Mouse (Mus musculus) neural tube, embryonic 10.5 days (tissue): ENCODE measurements around the gene Iqcf6.
"Not testable (repeated sequence)": the region's sequence is repeated elsewhere in the genome, so short reads cannot be mapped to it uniquely, and the experiment has no call there.

Experiments
- DNase-seq: peaks from one replicate; pipeline ENCODE4 v3.0.0-alpha.2; 2017; ENCODE audit warnings: low spot score; ENCODE audit errors: extremely low spot score

Iqcf6 gene

DNA sequence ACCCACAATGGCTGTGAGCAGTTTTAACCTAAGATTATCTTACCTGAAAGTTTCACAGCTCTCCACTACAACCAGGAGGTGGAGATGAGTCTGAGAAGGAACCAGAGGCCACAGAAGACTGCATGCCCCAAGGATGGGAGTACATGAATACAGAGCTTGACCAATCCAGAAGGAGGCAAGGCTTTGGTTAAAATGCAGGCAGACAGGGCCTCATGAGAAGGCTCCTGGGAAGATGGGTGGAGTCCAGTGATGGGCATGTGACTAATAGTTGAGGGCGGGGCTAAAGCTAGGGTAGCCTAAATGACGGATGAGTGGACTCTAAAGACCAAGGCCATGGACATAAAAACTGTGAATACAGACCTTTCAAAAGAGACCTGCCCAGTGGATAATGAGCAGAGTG lies at the start of gene Iqcf6:
Gene Iqcf6 (plus strand): TSS at position 301 of the 400 bp plus-strand sequence.
- no peak for DNase-seq

DNA sequence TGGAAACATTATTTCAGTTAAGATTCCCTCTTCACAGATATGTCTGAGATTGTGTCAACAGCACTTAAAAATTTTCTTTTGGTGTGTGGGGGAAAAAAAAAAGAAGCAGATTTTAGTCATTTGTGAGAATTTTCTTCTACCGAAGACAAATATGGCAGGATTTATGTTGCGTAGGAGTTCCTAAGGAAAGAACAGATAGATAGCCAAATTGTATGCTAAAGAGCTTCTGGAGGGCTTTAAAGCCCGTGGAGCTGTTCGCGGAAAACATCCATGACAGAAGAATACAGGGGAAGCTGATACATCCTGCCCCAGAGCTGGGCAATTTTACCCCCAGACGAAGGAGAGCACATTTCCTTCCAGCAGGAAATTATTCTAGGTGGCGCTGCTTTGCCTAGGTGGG lies 46.4 kb upstream of the Iqcf6 start:
- DNase-seq: no peak

DNA sequence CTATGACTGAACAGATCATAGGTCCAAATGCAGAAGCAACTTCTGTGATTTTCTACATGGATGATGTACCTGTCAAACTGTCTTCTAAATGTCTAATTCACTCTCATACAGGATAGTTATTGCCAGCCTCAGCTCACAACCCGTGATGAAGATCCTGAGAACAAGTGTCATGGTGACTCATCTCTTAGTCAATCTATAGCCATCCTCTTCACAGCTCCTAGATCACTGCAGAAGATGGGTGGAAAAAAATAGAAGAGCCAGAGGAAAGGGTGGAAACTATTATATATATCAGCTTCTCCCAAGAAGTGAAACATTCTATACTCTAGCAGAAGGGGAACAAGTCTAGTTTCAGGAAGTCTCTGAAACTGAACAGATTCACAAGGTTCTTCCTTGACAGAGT lies 43.8 kb upstream of the Iqcf6 start:
- DNase-seq: no peak

DNA sequence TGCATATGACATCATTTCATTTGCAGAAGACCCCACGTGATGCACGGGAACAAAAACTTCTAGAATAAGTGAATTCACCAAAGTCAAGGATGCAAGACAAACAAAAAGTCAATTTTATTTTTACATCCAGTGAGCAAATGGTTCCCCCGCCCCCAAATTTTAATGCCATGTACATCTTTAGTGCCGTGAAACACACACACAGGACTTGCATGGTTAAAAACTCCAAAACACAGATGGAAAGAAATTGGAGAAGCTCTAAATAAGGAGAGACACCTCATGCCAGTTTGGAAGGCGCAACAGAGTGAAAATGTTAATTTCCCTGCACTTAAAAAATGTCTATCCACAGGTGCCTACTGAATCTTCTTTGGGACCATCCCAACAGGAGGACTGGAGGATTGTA lies 34.2 kb upstream of the Iqcf6 start:
- DNase-seq: no peak

DNA sequence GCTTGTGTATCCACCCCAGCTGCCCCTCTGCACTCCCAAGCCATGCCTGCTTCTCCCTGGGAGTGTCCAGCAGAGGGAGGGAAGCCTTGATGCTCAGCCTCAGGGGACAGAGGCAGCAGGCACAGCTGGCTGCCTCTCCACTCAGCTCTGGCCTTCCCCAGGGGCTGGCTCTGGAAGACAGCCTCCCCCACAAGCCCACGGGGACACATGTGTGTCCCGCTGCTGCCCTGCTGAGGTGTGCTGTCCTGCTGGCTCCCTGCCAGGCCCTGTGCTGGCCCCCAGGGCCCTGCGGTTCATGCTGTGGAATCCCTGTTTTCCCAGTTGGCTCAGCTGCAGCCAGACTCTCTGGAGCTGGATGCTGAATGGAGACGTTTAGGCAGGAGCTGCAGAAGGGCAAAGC lies 31.0 kb upstream of the Iqcf6 start:
- DNase-seq: not testable (repeated sequence)

DNA sequence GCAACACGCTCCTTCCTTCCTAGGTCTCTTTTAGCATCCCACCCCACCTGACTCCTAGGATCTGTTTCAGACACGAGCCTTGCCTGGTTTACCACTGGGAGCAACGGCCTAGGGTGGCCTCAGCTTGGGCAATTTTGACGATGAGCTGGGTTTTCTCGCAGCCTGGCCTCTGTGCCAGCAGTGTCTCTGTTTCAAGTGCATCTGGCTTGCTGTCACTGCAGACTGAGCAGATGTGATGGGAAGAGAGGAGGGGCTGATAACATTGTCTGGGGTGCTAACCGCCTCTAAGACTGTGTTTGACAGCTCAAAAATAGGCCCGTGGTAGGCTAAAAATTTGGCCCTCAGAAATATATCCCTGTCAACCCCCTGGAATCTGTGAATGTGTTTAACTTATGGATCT lies 30.5 kb upstream of the Iqcf6 start:
- no peak for DNase-seq

DNA sequence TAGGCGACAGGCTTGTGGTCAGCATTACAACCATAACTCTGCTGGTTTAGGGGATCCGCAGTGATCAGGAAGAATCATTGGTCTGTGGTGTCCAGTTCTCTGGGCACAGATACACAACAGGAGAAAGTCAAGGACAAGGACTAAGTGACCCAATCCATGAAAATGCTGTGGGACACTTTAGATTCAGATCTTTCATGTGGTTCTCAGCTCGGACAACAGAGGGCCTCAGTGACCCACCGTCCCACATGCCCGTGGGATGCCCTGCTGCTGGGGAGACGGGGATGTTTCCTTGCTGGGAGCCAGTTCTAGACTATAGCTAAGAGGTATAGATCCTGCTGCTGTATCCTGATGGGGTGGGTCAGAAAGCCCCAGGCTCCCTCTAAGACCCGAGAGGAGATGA lies 27.9 kb upstream of the Iqcf6 start:
- no peak for DNase-seq

DNA sequence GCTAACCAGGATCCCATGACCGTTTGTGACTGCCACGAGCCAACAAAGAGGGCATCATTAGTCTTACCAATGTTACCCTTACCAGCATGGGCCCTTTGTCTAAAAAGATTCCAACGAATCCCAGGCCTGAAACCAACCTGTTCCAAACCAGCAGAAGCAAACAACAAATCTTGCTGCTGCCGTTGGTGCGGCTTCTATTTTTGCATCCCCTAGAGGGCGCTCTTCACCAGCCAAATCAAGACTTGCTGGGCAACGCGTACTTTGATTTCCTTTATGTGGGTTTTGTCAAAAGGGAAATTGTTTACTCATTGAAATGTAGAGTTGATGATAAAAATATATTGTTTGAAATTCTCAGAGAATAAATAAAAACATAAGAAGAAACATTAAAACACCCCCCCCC lies 25.8 kb upstream of the Iqcf6 start:
- DNase-seq: peak; percentile 43

DNA sequence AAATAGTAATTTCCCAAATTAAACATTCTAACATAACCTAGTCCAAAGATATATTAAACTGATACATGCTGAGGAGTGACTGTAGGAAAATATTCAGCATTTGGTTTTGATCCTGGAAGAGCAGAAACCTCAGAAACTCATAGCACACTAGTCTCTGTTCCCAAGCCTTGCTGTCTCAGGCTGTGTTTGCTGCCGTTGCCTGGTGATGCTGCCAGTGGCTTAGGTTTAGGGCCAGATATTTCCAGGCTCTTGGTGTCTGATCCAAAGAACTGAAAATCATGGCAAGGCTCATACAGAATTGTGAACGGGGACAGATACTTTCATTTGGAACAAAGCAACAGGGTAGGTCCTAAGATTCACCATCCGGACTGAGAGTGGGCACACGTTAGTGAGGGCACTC lies 15.7 kb upstream of the Iqcf6 start:
- DNase-seq: no peak

DNA sequence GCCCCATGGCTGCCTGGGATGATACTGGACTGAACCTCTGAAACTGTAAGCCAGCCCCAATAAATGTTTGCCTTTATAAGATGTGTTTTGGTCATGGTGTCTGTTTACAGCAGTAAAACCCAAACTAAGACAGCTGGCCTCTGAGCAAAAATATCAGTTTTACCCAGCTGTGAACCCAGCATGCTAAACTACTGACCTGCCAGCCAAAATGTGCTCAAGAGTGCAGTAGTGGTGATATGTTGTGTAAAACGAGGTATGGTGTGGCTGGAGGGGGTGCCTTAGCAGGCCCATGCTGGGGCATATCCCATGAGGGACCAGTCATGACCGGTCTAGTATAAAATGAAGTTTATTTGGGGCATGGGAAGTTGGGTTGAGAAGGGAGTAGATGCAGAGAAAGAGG lies 12.4 kb upstream of the Iqcf6 start:
- no peak for DNase-seq

DNA sequence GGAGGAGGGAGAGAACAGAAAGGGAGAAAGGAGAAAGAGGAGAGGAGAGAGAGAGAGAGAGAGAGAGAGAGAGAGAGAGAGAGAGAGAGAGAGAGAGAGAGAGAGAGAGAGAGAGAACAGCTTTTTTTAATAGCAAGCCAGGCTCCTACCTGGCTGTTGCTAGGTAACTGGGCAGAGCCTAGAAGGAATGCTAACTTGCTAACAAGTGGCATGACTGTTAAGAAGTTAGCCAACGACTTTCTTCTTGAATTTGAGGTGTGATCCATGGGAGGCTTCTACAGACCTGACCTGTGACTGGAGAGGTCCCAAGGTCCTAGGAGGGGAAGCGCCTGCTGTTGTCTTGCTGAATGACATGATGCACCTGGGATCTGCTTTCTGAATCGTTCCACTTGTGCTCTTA lies 11.8 kb upstream of the Iqcf6 start:
- no peak for DNase-seq

DNA sequence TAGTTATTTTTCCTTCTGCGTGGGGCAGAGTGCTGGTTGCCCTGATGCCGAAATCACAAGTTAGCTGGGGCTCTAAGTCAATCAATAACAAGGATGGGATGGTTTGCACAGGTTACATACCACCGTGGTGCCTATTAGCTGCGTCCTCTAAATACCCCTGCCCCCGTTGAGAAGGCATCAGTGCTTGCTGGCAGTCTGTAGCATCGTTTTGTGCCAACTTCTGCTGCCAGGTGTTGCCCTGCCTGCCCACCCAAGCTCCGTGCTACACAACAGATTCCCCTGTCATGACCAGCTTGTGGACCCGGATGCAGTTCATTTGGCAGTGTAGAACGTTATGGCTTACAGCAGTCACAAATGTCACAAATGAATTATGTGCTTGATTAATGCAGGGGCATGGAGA lies 10.1 kb upstream of the Iqcf6 start:
- DNase-seq: no peak

DNA sequence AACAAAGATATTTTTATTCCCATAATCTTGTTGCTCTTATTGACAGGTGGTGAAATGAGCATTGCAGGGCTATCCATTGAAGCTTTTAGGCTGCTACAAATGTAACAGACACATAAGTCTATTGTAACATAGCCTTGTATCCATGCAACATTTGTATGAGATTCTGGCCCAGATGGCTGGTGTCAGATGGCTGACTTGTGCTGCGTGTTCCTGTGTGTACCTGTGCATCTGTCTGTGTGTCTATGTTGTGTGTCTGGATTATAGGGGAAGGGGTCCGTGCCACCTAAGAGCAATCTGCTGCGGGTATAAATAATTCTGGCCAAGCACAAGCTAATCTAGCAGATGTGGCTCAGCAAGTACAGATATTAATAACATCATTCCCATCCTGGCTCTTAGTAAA lies 8.9 kb upstream of the Iqcf6 start:
- DNase-seq: no peak

DNA sequence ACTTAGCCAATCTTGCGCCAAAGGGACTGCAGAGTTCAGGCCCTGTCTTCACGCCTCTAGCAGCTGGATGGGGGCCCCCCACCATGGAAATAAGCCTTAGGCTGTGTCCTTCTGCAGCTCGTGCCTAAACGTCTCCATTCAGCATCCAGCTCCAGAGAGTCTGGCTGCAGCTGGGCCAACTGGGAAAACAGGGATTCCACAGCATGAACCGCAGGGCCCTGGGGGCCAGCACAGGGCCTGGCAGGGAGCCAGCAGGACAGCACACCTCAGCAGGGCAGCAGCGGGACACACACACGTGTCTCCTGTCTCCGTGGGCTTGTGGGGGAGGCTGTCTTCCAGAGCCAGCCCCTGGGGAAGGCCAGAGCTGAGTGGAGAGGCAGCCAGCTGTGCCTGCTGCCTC lies 1.4 kb downstream of the Iqcf6 start:
- not testable (repeated sequence) for DNase-seq

DNA sequence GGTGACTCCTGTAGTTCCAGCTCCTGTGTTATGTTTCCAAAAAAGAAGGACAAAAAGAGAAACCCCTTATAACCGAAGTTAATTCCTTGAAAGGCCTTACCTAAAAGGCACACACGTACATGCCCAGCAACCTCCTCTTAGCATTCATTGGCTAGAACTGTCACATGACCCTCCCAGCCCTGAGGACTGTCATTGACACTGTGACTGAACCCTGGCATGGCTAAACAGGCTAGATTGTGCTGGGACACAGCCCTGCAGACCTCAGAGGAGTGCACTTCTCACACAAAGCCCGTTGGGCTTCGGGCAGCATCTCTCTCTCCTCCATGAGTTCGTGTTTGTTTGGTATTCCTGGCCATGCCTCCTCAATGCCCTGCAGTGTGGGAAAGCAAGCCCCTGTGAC lies 5.8 kb downstream of the Iqcf6 start:
- no peak for DNase-seq

DNA sequence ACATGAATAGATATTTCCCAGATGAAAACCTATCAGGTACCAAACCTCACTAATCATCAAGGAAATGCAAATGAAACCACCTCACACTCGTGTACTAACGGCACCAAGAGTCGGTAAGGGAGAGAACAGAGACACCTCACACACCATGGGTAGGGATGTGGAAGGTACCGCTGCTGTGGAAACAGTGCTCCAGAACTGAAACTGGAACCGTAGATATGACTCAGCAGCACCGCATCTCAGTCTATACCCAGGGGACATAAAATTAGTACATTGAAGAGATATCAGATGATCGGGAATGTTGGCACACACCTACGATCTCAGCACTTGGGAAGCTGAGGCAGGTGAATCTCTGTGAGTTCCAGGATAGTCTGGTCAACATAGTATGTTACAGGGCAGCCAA lies 11.8 kb downstream of the Iqcf6 start:
- no peak for DNase-seq

DNA sequence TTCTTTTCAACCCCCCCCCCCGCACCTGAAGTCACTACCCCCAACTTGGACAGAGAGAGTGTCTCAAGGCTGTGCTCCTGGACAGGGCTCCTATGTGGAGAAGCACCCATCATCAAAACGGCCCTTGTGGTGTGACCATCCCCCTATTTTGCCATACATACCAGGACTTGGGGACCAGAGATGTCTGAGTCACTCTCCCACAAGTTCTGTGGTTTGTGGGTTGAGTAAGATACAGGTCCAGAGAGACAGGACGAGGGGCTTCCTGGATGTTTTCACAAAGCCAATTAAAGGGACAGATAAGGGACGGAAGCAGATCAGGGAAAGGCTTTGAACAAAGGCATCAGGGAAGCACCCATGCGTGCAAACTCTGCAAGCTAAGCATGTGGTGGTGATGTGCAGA lies 15.0 kb downstream of the Iqcf6 start:
- no peak for DNase-seq

DNA sequence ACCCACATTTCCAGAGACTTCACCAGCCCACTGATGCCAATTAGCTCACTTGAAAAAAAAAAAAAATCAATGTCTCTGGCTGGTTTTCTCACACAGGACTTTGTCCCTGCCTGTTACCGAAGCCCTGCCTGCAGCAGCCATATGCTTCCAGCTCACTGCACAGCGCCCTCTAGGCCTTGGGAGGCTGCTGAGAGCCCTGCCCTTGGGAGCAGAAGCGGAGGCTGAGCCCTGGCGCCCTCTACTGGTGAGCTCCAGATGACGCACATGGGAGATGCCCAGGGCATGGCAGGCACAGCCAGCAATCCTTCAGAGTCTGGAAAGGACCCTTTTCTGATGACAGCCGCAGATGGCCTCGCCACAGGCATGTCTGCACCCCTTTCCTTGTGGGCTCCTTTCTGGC lies 16.7 kb downstream of the Iqcf6 start:
- peak; percentile 73 for DNase-seq

DNA sequence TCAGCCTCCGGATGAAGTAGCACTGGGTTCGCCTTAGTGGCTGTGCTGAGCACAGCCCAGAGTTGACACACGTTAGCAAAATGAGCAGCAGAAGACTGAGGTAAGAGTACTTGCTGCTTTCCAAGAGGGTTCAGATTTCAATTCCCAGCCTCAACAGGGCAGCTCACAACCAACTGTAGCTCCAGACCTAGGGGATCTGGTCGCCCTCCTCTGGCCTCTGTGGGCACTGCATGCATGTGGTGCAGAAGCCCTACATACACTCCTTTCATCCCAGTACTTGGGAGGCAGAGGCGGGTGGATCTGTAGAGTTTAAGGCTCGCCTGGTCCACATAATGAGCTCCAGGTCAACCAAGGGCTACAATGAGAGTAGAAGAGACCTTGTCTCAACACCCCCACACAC lies 17.4 kb downstream of the Iqcf6 start:
- DNase-seq: no peak

DNA sequence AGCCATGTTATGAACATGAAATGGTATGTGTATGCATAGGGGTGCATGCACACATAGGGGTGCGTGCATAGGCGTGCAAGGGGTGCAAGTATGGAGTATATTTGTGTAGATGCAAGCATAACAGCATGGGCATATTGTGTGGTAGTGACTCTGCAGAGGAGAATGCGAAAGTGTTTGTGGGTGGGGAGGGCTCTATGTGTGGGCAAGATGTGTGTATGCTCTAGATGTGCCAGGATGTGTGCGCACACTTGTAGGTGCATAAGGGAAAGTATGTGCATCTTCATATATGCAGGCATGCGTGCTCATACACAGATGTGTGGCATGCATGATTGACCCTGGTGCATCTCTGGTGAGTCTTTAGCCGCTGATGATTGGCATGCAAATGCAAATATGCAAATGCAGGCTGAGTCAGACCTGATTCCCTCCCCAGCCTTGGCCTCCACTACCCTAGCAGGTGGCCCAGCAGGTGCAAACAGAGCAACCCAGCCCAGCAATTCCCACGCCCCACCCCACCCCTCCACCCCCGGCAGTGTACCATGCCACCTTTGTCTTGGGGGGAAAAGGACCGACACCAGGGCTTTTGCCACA lies 19.4 kb downstream of the Iqcf6 start:
- DNase-seq: no peak

DNA sequence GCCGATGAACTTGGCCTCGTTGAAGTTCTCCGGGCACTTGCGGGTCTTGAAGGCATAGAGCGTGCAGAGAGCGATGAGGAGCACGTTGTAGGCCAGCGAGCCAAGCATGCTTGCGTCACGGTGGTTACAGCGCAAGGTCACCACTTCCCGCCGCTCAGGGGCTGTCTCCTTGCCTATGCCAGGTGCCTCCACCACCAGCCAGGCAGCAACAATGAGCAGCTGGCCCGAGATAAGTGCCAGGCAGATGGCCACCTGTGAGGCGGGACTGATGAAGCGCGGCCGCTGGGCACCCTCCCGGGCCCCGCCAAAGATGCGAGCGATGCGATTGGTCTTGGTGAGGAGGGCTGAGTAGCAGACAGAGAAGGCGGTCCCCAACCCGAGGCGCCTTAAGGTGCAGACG lies 20.8 kb downstream of the Iqcf6 start:
- DNase-seq: no peak

DNA sequence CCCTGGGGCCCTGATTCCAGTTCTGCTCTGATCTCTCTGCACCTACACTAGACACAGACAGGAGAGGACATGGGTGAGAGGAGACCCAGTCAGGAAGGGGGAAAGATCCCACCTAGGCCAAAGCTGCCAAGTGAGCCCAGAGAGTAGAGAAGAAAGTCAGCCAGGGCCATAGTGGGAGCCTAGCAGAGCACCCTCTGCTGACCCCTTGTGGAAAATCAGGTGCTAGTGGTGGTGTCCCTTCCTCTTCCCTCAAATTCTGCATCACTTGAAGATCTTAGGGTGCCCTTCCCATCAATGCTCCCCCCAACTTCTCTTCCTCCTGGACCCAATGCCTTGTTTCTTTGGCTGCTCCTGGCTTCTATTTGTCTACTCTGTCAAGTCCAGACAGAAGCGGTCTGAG lies 26.3 kb downstream of the Iqcf6 start:
- no peak for DNase-seq

DNA sequence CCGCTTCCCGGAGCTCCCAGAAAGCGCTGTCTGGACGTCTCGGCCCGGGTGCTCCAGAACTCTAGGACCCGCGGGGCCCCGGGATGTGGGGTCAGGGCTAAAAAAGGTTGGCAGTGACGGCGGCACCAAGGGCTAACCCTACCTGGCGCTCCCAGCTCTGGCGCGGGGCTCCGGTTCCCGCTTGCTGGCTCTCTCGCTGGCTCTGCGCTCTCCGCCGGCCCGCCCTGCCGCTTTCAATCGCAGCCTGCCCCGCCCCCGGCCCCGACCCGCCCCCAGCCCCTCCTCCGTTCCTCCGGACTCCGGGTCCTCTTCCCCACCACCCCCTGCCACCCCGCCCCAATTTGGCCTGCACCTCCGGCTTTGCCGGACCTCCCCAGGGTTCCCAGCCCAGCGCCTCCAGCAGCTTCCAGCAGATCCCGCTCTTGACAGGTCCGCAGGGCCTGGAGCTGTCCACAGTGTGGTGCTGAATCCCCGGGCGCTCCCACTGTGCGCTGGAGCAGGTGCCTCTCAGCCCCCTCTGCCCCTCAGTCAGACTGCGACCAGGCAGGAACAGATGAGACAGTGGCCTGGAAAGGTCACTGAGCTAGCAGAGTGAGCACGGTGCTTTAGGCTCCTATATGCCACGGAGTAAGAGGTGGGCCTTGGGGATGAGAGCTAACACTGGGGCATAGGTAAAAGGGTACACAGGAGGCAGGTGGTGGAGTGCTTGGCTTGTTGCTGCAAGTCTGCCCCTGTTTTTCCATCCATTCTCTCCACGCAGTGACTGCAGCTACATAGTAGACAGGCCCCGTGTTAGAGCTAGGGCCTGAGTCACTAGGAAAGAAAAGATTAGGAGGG lies 29.7 kb downstream of the Iqcf6 start, which contains the start of gene Grm2:
Gene Grm2 (minus strand): TSS at position 199 of the 837 bp plus-strand sequence.
- peak; percentile 89 for DNase-seq
